Mouse (Mus musculus) embryonic facial prominence, embryonic 11.5 days (tissue): ENCODE data around the gene Xpo1. TPM values are rescaled to one million over a fixed set of nuclear protein-coding genes. Genes with fewer than 3 reads are reported as not detected.
A peak's percentile ranks its signal among the peaks of the same experiment; 100 is the strongest.

Experiments
- ATAC-seq: fragments of 200-750 bp; cut with Nextera tagmentation; replicated peaks from 2 replicates; pipeline ENCODE4 v1.8.0; 2017; ENCODE audit warnings: low read depth; ENCODE audit not compliant: insufficient number of reproducible peaks, low FRiP score, low TSS enrichment
- DNase-seq: peaks from one replicate; pipeline ENCODE4 v3.0.0-alpha.2; 2015; ENCODE audit warnings: low spot score
- H3K27ac ChIP-seq: fragments of 300-500 bp; sonication (generic); replicated peaks from 2 replicates; pipeline ENCODE4 v1.5.1; 2014; ENCODE audit warnings: mild to moderate bottlenecking, low read depth, low read length, control low read depth
- H3K27me3 ChIP-seq: fragments of 300-500 bp; sonication (generic); 2 replicates; pipeline ENCODE4 v1.6.1; 2014; ENCODE audit warnings: mild to moderate bottlenecking, low read length, moderate library complexity, mixed read lengths; ENCODE audit not compliant: control insufficient read depth, insufficient read depth
- H3K36me3 ChIP-seq: fragments of 300-500 bp; sonication (generic); replicated peaks from 2 replicates; pipeline ENCODE4 v1.6.1; 2014; ENCODE audit warnings: low read depth, mild to moderate bottlenecking, low read length, moderate library complexity, mixed read lengths; ENCODE audit not compliant: control insufficient read depth, insufficient read depth
- H3K4me1 ChIP-seq: fragments of 300-500 bp; sonication (generic); 2 replicates; pipeline ENCODE4 v1.6.1; 2014; ENCODE audit warnings: low read length, mixed read lengths; ENCODE audit not compliant: control insufficient read depth, insufficient read depth
- H3K4me2 ChIP-seq: fragments of 300-500 bp; sonication (generic); 2 replicates; pipeline ENCODE4 v1.6.1; 2014; ENCODE audit warnings: low read depth, mild to moderate bottlenecking, control low read depth, low read length, moderate library complexity
- H3K4me3 ChIP-seq: fragments of 300-500 bp; sonication (generic); 2 replicates; pipeline ENCODE4 v1.5.1; 2014; ENCODE audit warnings: low read depth, low read length, control low read depth
- H3K9ac ChIP-seq: fragments of 300-500 bp; sonication (generic); replicated peaks from 2 replicates; pipeline ENCODE4 v1.6.1; 2014; ENCODE audit warnings: mild to moderate bottlenecking, control low read depth, low read length
- H3K9me3 ChIP-seq: fragments of 300-500 bp; sonication (generic); replicated peaks from 2 replicates; pipeline ENCODE4 v1.6.1; 2016; ENCODE audit warnings: mild to moderate bottlenecking, low read length, inconsistent platforms, mixed read lengths; ENCODE audit not compliant: control insufficient read depth
- WGBS: fragments of 180-500 bp; shearing (Covaris S2); extraction: QIAGEN DNeasy Blood & Tissue Kit; methylation state at CpG from one replicate; pipeline ENCODE4 v1.1.7; 2014; 5-methylcytosine and 5-hydroxymethylcytosine counted together
- polyA plus RNA-seq: library from polyadenylated mRNA; unstranded; fragments of >200 nt; fragmentation: Nextera tagmentation; extraction: Ambion mirVana; gene quantifications from 2 replicates; pipeline ENCODE4 v1.2.1, GENCODE M21; 2014

The Xpo1 gene
- polyA plus RNA-seq = 181 and 214 TPM in 2 replicates

- Histone ChIP-seq H3K4me1 (no peaks in the 10 kb centered on the region), H3K9ac (peak within 1 kb of the TSS; percentile 100), H3K27me3 (no peaks in the 10 kb centered on the region), H3K36me3 (no peaks in the 10 kb centered on the region), H3K4me3 (peak within 1 kb of the TSS; percentile 99), H3K27ac (peak within 1 kb of the TSS; percentile 100), H3K9me3 (no peaks in the 10 kb centered on the region), H3K4me2 (peak within 1 kb of the TSS; percentile 73)
- ATAC-seq (peak; percentile 99), DNase-seq (peak; percentile 100)
- 0% methylated on average over 52 of the region's 60 CpGs for WGBS
Observed at GRCm38 (mm10) chr11:23255427-23256193, at the start of gene Xpo1. Xpo1 (plus strand) TSS chr11:23256041.

- Histone ChIP-seq H3K4me1 (no peaks in the 10 kb centered on the region), H3K4me3 (no peak overlapping the region), H3K27me3 (no peaks in the 10 kb centered on the region), H3K4me2 (no peak overlapping the region), H3K36me3 (no peaks in the 10 kb centered on the region), H3K9ac (no peak overlapping the region), H3K27ac (no peak overlapping the region), H3K9me3 (no peaks in the 10 kb centered on the region)
- 93% methylated on average over 7 of the region's 7 CpGs for WGBS
- no peak for DNase-seq
- no peak for ATAC-seq
Observed at GRCm38 (mm10) chr11:23209717-23210116, 46.1 kb upstream of the Xpo1 start.

- peak overlapping the region; percentile 13; the same call in 1 of the 2 replicates for H3K4me3 ChIP-seq
- 12% methylated on average over 16 of the region's 16 CpGs for WGBS
- ATAC-seq = peak; percentile 65
Observed at GRCm38 (mm10) chr11:23210590-23211510, 45.0 kb upstream of the Xpo1 start.

GRCm38 (mm10) chr11:23217430-23217829 lies 38.4 kb upstream of the Xpo1 start:
- Histone ChIP-seq H3K4me2 (no peak overlapping the region), H3K4me3 (no peak overlapping the region), H3K9me3 (no peaks in the 10 kb centered on the region), H3K27me3 (no peaks in the 10 kb centered on the region), H3K9ac (no peak overlapping the region; the same call in 1 of the 2 replicates), H3K36me3 (no peaks in the 10 kb centered on the region), H3K27ac (no peak overlapping the region), H3K4me1 (no peaks in the 10 kb centered on the region)
- WGBS = 97% methylated on average over 9 of the region's 9 CpGs
- DNase-seq (no peak), ATAC-seq (no peak)

More at GRCm38 (mm10) chr11:23210590-23211510, 45.0 kb upstream of the Xpo1 start:
- DNase-seq = peak; percentile 77
- Histone ChIP-seq H3K9ac (peak overlapping the region; percentile 54), H3K27me3 (no peaks in the 10 kb centered on the region), H3K4me1 (no peaks in the 10 kb centered on the region), H3K9me3 (no peaks in the 10 kb centered on the region), H3K4me2 (peak overlapping the region; percentile 36), H3K36me3 (no peaks in the 10 kb centered on the region), H3K27ac (peak overlapping the region; percentile 65)

GRCm38 (mm10) chr11:23236015-23236414 lies 19.8 kb upstream of the Xpo1 start:
- Histone ChIP-seq H3K36me3 (no peaks in the 10 kb centered on the region), H3K27me3 (no peaks in the 10 kb centered on the region), H3K4me1 (no peaks in the 10 kb centered on the region), H3K9ac (no peak overlapping the region), H3K4me3 (no peak overlapping the region), H3K9me3 (no peaks in the 10 kb centered on the region), H3K27ac (no peak overlapping the region), H3K4me2 (no peak overlapping the region)
- ATAC-seq (no peak), DNase-seq (no peak)
- WGBS = 80% methylated on average over 4 of the region's 4 CpGs

GRCm38 (mm10) chr11:23253931-23254330 lies 1.9 kb upstream of the Xpo1 start:
- Histone ChIP-seq H3K27me3 (no peaks in the 10 kb centered on the region), H3K27ac (no peak overlapping the region), H3K36me3 (no peaks in the 10 kb centered on the region), H3K9ac (no peak overlapping the region), H3K9me3 (no peaks in the 10 kb centered on the region), H3K4me2 (no peak overlapping the region), H3K4me1 (no peaks in the 10 kb centered on the region), H3K4me3 (no peak overlapping the region)
- 89% methylated on average over 4 of the region's 4 CpGs for WGBS
- ATAC-seq = no peak
- DNase-seq = no peak

- no peak overlapping the region for H3K27ac ChIP-seq
- peak overlapping the region; percentile 75 for H3K9ac ChIP-seq
- H3K4me1 ChIP-seq = no peaks in the 10 kb centered on the region
- no peaks in the 10 kb centered on the region for H3K36me3 ChIP-seq
- H3K4me2 ChIP-seq = peak overlapping the region; percentile 32
- ATAC-seq (no peak), DNase-seq (no peak)
- no peaks in the 10 kb centered on the region for H3K27me3 ChIP-seq
- H3K9me3 ChIP-seq = no peaks in the 10 kb centered on the region
- WGBS = 84% methylated on average over 4 of the region's 4 CpGs
- peak overlapping the region; percentile 39 for H3K4me3 ChIP-seq
Observed at GRCm38 (mm10) chr11:23254548-23254947, 1.3 kb upstream of the Xpo1 start.
